Mouse (Mus musculus) forebrain, embryonic 13.5 days (tissue): ENCODE measurements at regions not wholly inside any gene's neighbourhood (a gene's known extent, or its start where the extent isn't known, plus 50 kb on each side); places are given as distances from the start of the nearest gene placed in this dataset.

Experiments
- ATAC-seq: fragments of 200-750 bp; cut with Nextera tagmentation; 2 replicates; pipeline ENCODE4 v1.8.0; 2017
- H3K27ac ChIP-seq: fragments of 300-500 bp; sonication (generic); 2 replicates; pipeline ENCODE4 v1.5.1; 2015; ENCODE audit warnings: inconsistent platforms, mild to moderate bottlenecking, moderate library complexity
- H3K27me3 ChIP-seq: fragments of 300-500 bp; sonication (generic); 2 replicates; pipeline ENCODE4 v1.6.1; 2015; ENCODE audit warnings: mild to moderate bottlenecking, inconsistent platforms
- H3K36me3 ChIP-seq: fragments of 300-500 bp; sonication (generic); 2 replicates; pipeline ENCODE4 v1.6.1; 2015; ENCODE audit warnings: mild to moderate bottlenecking, inconsistent platforms; ENCODE audit not compliant: poor library complexity, severe bottlenecking
- H3K4me1 ChIP-seq: fragments of 300-500 bp; sonication (generic); 2 replicates; pipeline ENCODE4 v1.6.1; 2015; ENCODE audit warnings: inconsistent platforms
- H3K4me2 ChIP-seq: fragments of 300-500 bp; sonication (generic); 2 replicates; pipeline ENCODE4 v1.6.1; 2015; ENCODE audit warnings: inconsistent platforms, mild to moderate bottlenecking, moderate library complexity
- H3K4me3 ChIP-seq: fragments of 300-500 bp; sonication (generic); 2 replicates; pipeline ENCODE4 v1.5.1; 2015; ENCODE audit warnings: mild to moderate bottlenecking, inconsistent platforms
- H3K9ac ChIP-seq: fragments of 300-500 bp; sonication (generic); 2 replicates; pipeline ENCODE4 v1.6.1; 2015; ENCODE audit warnings: mild to moderate bottlenecking, inconsistent platforms
- H3K9me3 ChIP-seq: fragments of 300-500 bp; sonication (generic); replicated peaks from 2 replicates; pipeline ENCODE4 v1.6.1; 2016; ENCODE audit warnings: inconsistent platforms
- WGBS: fragments of 180-500 bp; shearing (Covaris S2); methylation state at CpG from one replicate; pipeline ENCODE4 v1.1.7; 2015; 5-methylcytosine and 5-hydroxymethylcytosine counted together

DNA sequence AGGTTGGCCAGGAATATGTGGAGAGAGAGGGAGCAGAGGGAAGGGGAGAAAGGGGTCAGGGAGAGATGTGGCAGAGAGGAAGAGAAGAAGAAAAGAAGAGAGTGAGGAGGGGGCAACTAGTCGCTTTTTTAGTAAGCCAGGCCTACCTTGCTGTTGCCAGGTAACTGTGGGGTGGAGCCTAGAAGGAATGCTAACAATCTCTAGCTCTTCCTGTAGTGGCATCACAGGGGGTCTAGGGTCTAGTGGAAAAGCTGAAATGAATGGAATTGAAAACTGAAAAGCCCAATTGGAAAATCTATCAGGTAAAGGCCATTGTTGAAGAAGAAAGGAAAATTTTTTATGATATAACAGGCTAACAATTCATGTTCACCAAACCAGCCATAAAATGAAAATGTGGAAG, 336.5 kb downstream of the Phf14 start:
- no peaks in the 10 kb centered on the region for H3K4me1 ChIP-seq
- H3K36me3 ChIP-seq, result no peaks in the 10 kb centered on the region
- ATAC-seq, result no peak
- H3K9ac ChIP-seq, result no peak overlapping the region
- H3K27me3 ChIP-seq, result no peaks in the 10 kb centered on the region
- WGBS, result 32% methylated on average over 1 of the region's 1 CpGs
- no peak overlapping the region for H3K27ac ChIP-seq
- H3K4me2 ChIP-seq, result no peak overlapping the region
- H3K4me3 ChIP-seq, result no peak overlapping the region
- H3K9me3 ChIP-seq, result no peaks in the 10 kb centered on the region

- H3K9ac ChIP-seq, result no peak overlapping the region
- H3K36me3 ChIP-seq, result no peaks in the 10 kb centered on the region
- peak; percentile 58; the same call in 1 of the 2 replicates for ATAC-seq
- no peaks in the 10 kb centered on the region for H3K4me1 ChIP-seq
- no peak overlapping the region for H3K4me2 ChIP-seq
- H3K27ac ChIP-seq, result no peak overlapping the region
- no peak overlapping the region for H3K4me3 ChIP-seq
- no peaks in the 10 kb centered on the region for H3K9me3 ChIP-seq
- H3K27me3 ChIP-seq, result no peaks in the 10 kb centered on the region
Measured at GRCm38 (mm10) chr6:12247975-12248374, 340.4 kb downstream of the Phf14 start.

GRCm38 (mm10) chr6:12248599-12248998, 341.0 kb downstream of the Phf14 start:
- H3K9me3 ChIP-seq, result no peaks in the 10 kb centered on the region
- no peaks in the 10 kb centered on the region for H3K36me3 ChIP-seq
- H3K4me2 ChIP-seq, result no peak overlapping the region
- no peaks in the 10 kb centered on the region for H3K27me3 ChIP-seq
- H3K4me3 ChIP-seq, result no peak overlapping the region
- peak; percentile 73; the same call in 1 of the 2 replicates for ATAC-seq
- H3K27ac ChIP-seq, result no peak overlapping the region
- H3K4me1 ChIP-seq, result no peaks in the 10 kb centered on the region
- no peak overlapping the region for H3K9ac ChIP-seq
- WGBS, result 73% methylated on average over 4 of the region's 4 CpGs

DNA sequence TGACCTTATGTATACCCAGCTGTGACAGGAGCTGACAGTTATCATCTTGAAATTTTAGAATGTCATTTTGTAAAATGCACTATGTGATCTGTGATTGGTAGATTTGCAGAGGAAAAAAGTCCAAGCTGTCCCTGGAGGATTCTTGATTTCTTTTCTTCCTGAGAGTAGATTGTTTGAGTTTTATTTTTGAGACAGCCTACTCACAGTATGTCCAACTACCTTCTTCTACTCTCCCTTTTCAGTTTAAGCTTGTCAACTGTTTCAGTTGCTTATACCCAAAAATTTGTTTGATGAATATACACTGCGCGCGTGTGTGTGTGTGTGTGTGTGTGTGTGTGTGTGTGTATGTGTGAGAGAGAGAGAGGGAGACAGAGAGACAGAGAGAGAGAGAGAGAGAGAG, 346.9 kb downstream of the Phf14 start:
- Histone ChIP-seq H3K36me3 (no peaks in the 10 kb centered on the region), H3K27ac (no peak overlapping the region), H3K4me1 (peaks cover 12% of the 10 kb centered on the region), H3K27me3 (no peaks in the 10 kb centered on the region), H3K9ac (no peak overlapping the region), H3K4me3 (no peak overlapping the region), H3K4me2 (no peak overlapping the region), H3K9me3 (no peaks in the 10 kb centered on the region)
- ATAC-seq, result no peak
- WGBS, result 95% methylated on average over 3 of the region's 3 CpGs

DNA sequence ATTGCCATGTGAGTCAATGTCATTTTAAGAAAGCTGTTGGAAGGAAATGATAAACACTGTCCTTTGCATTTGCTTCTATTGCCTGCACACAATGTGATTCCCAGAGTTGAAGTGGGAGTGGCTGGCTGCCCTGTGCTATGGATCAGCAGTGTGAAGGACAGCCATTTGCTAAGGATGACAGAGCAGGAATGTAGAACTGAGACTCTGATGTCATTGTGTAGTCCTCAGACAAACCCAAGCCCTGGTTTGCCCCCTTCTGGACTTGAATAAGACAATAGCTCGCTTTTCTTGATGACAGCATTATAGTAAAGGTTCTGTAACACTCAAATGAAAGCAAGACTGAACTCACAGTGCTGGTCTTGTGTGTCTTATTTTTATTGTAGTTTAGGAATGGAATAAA, 347.8 kb downstream of the Phf14 start:
- WGBS, result 55% methylated on average over 1 of the region's 1 CpGs
- no peak for ATAC-seq
- Histone ChIP-seq H3K9me3 (no peaks in the 10 kb centered on the region), H3K27ac (no peak overlapping the region), H3K4me3 (no peak overlapping the region), H3K9ac (no peak overlapping the region), H3K4me2 (no peak overlapping the region), H3K36me3 (no peaks in the 10 kb centered on the region), H3K4me1 (peaks cover 20% of the 10 kb centered on the region), H3K27me3 (no peaks in the 10 kb centered on the region)

DNA sequence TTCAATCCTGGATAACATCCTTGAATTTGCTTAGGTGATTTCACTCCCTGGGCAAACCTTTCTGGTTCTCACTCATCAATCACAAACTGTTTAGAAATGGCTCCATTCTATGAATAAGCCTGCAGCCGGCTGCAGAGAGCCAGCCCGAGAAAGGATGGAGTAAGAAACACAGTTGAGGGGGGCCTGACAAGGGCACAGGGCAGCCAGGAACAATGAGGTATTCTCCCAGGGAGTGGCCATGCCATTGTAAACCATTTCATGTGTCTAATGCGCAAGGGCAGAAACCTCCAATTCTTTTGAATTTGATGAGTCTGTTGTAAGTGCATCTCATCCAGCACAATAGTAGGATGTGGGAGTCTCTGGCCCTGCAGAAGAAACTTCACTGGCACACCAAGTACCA, 350.7 kb downstream of the Phf14 start:
- no peaks in the 10 kb centered on the region for H3K36me3 ChIP-seq
- H3K9me3 ChIP-seq, result no peaks in the 10 kb centered on the region
- no peak for ATAC-seq
- no peak overlapping the region for H3K27ac ChIP-seq
- WGBS, result 46% methylated on average over 3 of the region's 3 CpGs
- no peak overlapping the region for H3K9ac ChIP-seq
- peaks cover 20% of the 10 kb centered on the region for H3K4me1 ChIP-seq
- no peaks in the 10 kb centered on the region for H3K27me3 ChIP-seq
- H3K4me2 ChIP-seq, result no peak overlapping the region
- H3K4me3 ChIP-seq, result no peak overlapping the region

DNA sequence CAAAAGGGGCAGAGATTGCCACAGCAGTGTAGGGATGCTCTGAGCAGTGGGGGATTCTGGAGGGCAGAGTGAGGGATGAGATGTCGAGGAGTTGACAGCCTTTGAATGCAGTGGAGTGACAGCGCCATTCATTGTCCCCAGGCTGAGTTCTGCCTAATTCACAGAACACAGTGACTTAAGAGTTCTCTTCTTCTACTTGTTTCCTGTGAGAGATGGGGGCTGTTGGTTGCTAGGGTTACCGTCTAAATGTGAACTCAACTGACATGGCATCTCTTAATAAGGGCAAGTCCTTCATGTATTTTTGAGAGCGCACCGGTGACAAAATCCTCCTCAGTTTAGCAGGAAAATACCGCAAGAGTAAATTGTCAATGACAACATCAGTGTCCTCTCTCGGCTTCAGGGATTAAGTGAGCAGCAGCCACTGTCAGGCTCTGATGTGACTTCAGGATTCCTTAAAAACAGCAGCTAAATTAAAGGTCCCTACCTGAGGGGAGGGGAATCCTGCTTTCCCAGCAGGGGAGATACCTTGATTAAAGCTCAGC, 351.4 kb downstream of the Phf14 start:
- 16% methylated on average over 7 of the region's 7 CpGs for WGBS
- H3K4me3 ChIP-seq, result no peak overlapping the region
- ATAC-seq, result peak; percentile 48
- H3K36me3 ChIP-seq, result no peaks in the 10 kb centered on the region
- peak overlapping the region; percentile 57 for H3K9ac ChIP-seq
- no peaks in the 10 kb centered on the region for H3K27me3 ChIP-seq
- no peaks in the 10 kb centered on the region for H3K9me3 ChIP-seq
- peaks cover 20% of the 10 kb centered on the region for H3K4me1 ChIP-seq
- no peak overlapping the region for H3K27ac ChIP-seq
- peak overlapping the region; percentile 54 for H3K4me2 ChIP-seq

- ATAC-seq, result no peak
- WGBS, result 13% methylated on average over 8 of the region's 8 CpGs
- Histone ChIP-seq H3K9ac (peak overlapping the region; percentile 57), H3K4me2 (peak overlapping the region; percentile 54), H3K4me3 (no peak overlapping the region), H3K9me3 (no peaks in the 10 kb centered on the region), H3K36me3 (no peaks in the 10 kb centered on the region), H3K27me3 (no peaks in the 10 kb centered on the region), H3K4me1 (peaks cover 20% of the 10 kb centered on the region), H3K27ac (no peak overlapping the region)
Measured at GRCm38 (mm10) chr6:12259629-12260028, 352.0 kb downstream of the Phf14 start.

DNA sequence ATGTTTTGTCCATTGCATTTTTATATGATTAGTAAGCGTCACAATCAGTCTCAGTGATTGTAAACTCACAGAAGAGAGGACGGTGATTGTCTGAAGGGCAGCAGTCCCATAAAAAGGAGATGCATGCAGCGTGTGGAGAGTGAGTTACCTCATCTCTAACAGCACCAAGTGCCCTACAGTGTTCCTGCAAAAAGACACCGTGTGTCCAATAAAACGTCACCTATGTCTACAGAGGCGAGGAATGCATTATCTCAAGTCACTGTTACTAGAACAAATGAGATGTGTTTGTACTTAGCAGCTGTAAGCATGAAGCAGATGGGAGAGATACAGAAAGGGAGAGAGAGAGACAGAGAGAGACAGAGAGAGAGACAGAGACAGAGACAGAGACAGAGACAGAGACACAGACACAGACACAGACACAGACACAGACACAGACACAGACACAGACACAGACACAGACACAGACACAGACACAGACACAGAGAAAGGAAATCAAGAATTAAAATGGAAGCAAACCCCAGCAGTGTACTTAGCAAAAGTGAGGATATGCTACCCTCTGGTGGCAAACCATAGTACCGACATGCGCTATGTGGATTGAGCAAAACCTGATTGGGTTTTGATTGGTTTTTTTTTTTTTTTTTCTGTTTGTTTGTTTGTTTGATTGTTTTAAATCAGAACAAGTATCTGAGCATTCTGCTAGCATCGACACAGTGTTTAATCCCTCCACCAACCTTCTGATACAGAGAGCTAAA, 352.9 kb downstream of the Phf14 start:
- H3K4me2 ChIP-seq, result peak overlapping the region; percentile 37

More for the DNA sequence above, 352.9 kb downstream of the Phf14 start:
- no peaks in the 10 kb centered on the region for H3K27me3 ChIP-seq
- no peaks in the 10 kb centered on the region for H3K9me3 ChIP-seq
- H3K4me1 ChIP-seq, result peaks cover 20% of the 10 kb centered on the region
- peak overlapping the region; percentile 41; the same call in 1 of the 2 replicates for H3K27ac ChIP-seq
- no peaks in the 10 kb centered on the region for H3K36me3 ChIP-seq
- H3K4me3 ChIP-seq, result no peak overlapping the region
- peak; percentile 93 for ATAC-seq
- 26% methylated on average over 9 of the region's 9 CpGs for WGBS
- no peak overlapping the region for H3K9ac ChIP-seq
